Mouse (Mus musculus) liver, adult 2 months (tissue): ENCODE results near the gene N4bp1.

Experiments
- CTCF ChIP-seq: fragments of 200-500 bp; IDR thresholded peaks from 2 replicates; pipeline ENCODE4 v1.5.1; 2011; ENCODE audit warnings: low read depth, low read length, control low read depth
- POLR2A ChIP-seq: fragments of 200-500 bp; IDR thresholded peaks from 2 replicates; pipeline ENCODE4 v1.6.1; 2011; ENCODE audit warnings: low read length, control low read depth; ENCODE audit not compliant: insufficient read depth; ENCODE audit errors: extremely low read depth

GRCm38 (mm10) chr8:86853266-86853988, 31.6 kb downstream of the N4bp1 start:
- TF ChIP-seq POLR2A (no peak), CTCF (no peak)
